Mouse (Mus musculus) lung, embryonic 16.5 days (tissue): Measurements from ENCODE around the gene Nupl1. TPM values are rescaled to one million over a fixed set of nuclear protein-coding genes. Genes with fewer than 3 reads are reported as not detected.

ENCODE experiments used
- ATAC-seq: fragments of 200-750 bp; cut with Nextera tagmentation; 2 replicates; pipeline ENCODE4 v1.8.0; 2017; ENCODE audit warnings: low read depth, mild to moderate bottlenecking, moderate library complexity
- H3K27ac ChIP-seq: fragments of 300-500 bp; sonication (generic); 2 replicates; pipeline ENCODE4 v1.5.1; 2014; ENCODE audit warnings: mild to moderate bottlenecking, control low read depth, low read length
- H3K27me3 ChIP-seq: fragments of 300-500 bp; sonication (generic); 2 replicates; pipeline ENCODE4 v1.6.1; 2014; ENCODE audit warnings: low read depth, low read length, mixed read lengths; ENCODE audit not compliant: control insufficient read depth, insufficient read depth
- H3K36me3 ChIP-seq: fragments of 300-500 bp; sonication (generic); 2 replicates; pipeline ENCODE4 v1.6.1; 2014; ENCODE audit warnings: low read length; ENCODE audit not compliant: control insufficient read depth, insufficient read depth
- H3K4me1 ChIP-seq: fragments of 300-500 bp; sonication (generic); replicated peaks from 2 replicates; pipeline ENCODE4 v1.6.1; 2014; ENCODE audit warnings: low read length, mixed read lengths; ENCODE audit not compliant: control insufficient read depth, insufficient read depth
- H3K4me2 ChIP-seq: fragments of 300-500 bp; sonication (generic); 2 replicates; pipeline ENCODE4 v1.6.1; 2014; ENCODE audit warnings: low read depth, low read length, control low read depth
- H3K4me3 ChIP-seq: fragments of 300-500 bp; sonication (generic); 2 replicates; pipeline ENCODE4 v1.5.1; 2014; ENCODE audit warnings: mild to moderate bottlenecking, low read length, control low read depth
- H3K9ac ChIP-seq: fragments of 300-500 bp; sonication (generic); 2 replicates; pipeline ENCODE4 v1.6.1; 2014; ENCODE audit warnings: low read length, control low read depth
- H3K9me3 ChIP-seq: fragments of 300-500 bp; sonication (generic); 2 replicates; pipeline ENCODE4 v1.6.1; 2016; ENCODE audit warnings: low read length; ENCODE audit not compliant: control insufficient read depth
- WGBS: fragments of 180-500 bp; shearing (Covaris S2); extraction: QIAGEN DNeasy Blood & Tissue Kit; methylation state at CpG from one replicate; pipeline ENCODE4 v1.1.7; 2014; 5-methylcytosine and 5-hydroxymethylcytosine counted together
- polyA plus RNA-seq: library from polyadenylated mRNA; unstranded; fragments of >200 nt; fragmentation: Nextera tagmentation; extraction: Ambion mirVana; gene quantifications from 2 replicates; pipeline ENCODE4 v1.2.1, GENCODE M21; 2015

The Nupl1 gene
- polyA plus RNA-seq, result not detected in 2 replicates

- under 1% methylated on average over 62 of the region's 62 CpGs for WGBS
- peak; percentile 100 for ATAC-seq
- peak within 1 kb of the TSS; percentile 90 for H3K27ac ChIP-seq
- peak within 1 kb of the TSS; percentile 84 for H3K4me2 ChIP-seq
- H3K9ac ChIP-seq, result peak within 1 kb of the TSS; percentile 99
- H3K36me3 ChIP-seq, result no peaks in the 10 kb centered on the region
- no peaks in the 10 kb centered on the region for H3K27me3 ChIP-seq
- no peaks in the 10 kb centered on the region for H3K9me3 ChIP-seq
- H3K4me3 ChIP-seq, result peak within 1 kb of the TSS; percentile 99
- H3K4me1 ChIP-seq, result peaks cover 10% of the 10 kb centered on the region
Measured at GRCm38 (mm10) chr14:60251281-60252003, at the start of gene Nupl1, which contains the start of gene Gm49336. Gene Nupl1 (minus strand): TSS chr14:60251431. Gene Gm49336 (minus strand): TSS chr14:60251507.

- Histone ChIP-seq H3K4me1 (no peaks in the 10 kb centered on the region; the same call in 1 of the 2 replicates), H3K27ac (no peak overlapping the region), H3K4me2 (no peak overlapping the region), H3K4me3 (no peak overlapping the region), H3K27me3 (no peaks in the 10 kb centered on the region), H3K9ac (no peak overlapping the region), H3K9me3 (no peaks in the 10 kb centered on the region), H3K36me3 (peaks cover 7% of the 10 kb centered on the region)
- no peak for ATAC-seq
- 63% methylated on average over 6 of the region's 6 CpGs for WGBS
Measured at GRCm38 (mm10) chr14:60301024-60301423, 49.8 kb upstream of the Nupl1 start.

- H3K27me3 ChIP-seq, result no peaks in the 10 kb centered on the region
- no peak for ATAC-seq
Measured at GRCm38 (mm10) chr14:60300224-60300991, 49.2 kb upstream of the Nupl1 start.

GRCm38 (mm10) chr14:60295531-60295930, 44.3 kb upstream of the Nupl1 start:
- Histone ChIP-seq H3K36me3 (peaks cover 10% of the 10 kb centered on the region), H3K4me3 (no peak overlapping the region), H3K27me3 (no peaks in the 10 kb centered on the region), H3K4me1 (no peaks in the 10 kb centered on the region; the same call in 1 of the 2 replicates), H3K9ac (no peak overlapping the region), H3K9me3 (no peaks in the 10 kb centered on the region), H3K4me2 (no peak overlapping the region), H3K27ac (no peak overlapping the region)
- 43% methylated on average over 1 of the region's 1 CpGs for WGBS
- peak; percentile 87 for ATAC-seq

More at GRCm38 (mm10) chr14:60300224-60300991, 49.2 kb upstream of the Nupl1 start:
- WGBS, result 70% methylated on average over 14 of the region's 14 CpGs
- H3K4me2 ChIP-seq, result no peak overlapping the region
- no peak overlapping the region for H3K4me3 ChIP-seq
- H3K36me3 ChIP-seq, result peaks cover 7% of the 10 kb centered on the region
- no peak overlapping the region for H3K9ac ChIP-seq
- no peaks in the 10 kb centered on the region for H3K9me3 ChIP-seq
- no peaks in the 10 kb centered on the region; the same call in 1 of the 2 replicates for H3K4me1 ChIP-seq
- no peak overlapping the region for H3K27ac ChIP-seq

- Histone ChIP-seq H3K27ac (no peak overlapping the region), H3K4me3 (no peak overlapping the region), H3K4me2 (no peak overlapping the region), H3K4me1 (no peaks in the 10 kb centered on the region; the same call in 1 of the 2 replicates), H3K36me3 (peaks cover 2% of the 10 kb centered on the region), H3K9ac (no peak overlapping the region), H3K9me3 (no peaks in the 10 kb centered on the region), H3K27me3 (no peaks in the 10 kb centered on the region)
- ATAC-seq, result no peak
- WGBS, result 83% methylated on average over 4 of the region's 4 CpGs
Measured at GRCm38 (mm10) chr14:60290363-60290762, 39.1 kb upstream of the Nupl1 start.

GRCm38 (mm10) chr14:60286194-60286863, 35.1 kb upstream of the Nupl1 start:
- no peaks in the 10 kb centered on the region for H3K27me3 ChIP-seq
- WGBS, result 84% methylated on average over 7 of the region's 7 CpGs
- H3K27ac ChIP-seq, result no peak overlapping the region
- H3K4me1 ChIP-seq, result no peaks in the 10 kb centered on the region
- ATAC-seq, result no peak
- no peak overlapping the region for H3K4me2 ChIP-seq
- peaks cover 9% of the 10 kb centered on the region for H3K36me3 ChIP-seq
- no peak overlapping the region for H3K4me3 ChIP-seq
- H3K9me3 ChIP-seq, result no peaks in the 10 kb centered on the region
- no peak overlapping the region for H3K9ac ChIP-seq

- no peaks in the 10 kb centered on the region for H3K36me3 ChIP-seq
- H3K27ac ChIP-seq, result no peak overlapping the region
- no peaks in the 10 kb centered on the region for H3K4me1 ChIP-seq
- H3K9ac ChIP-seq, result no peak overlapping the region
- peak; percentile 31; the same call in 1 of the 2 replicates for ATAC-seq
- no peak overlapping the region for H3K4me2 ChIP-seq
- no peaks in the 10 kb centered on the region for H3K9me3 ChIP-seq
- H3K4me3 ChIP-seq, result no peak overlapping the region
- 74% methylated on average over 7 of the region's 7 CpGs for WGBS
- no peaks in the 10 kb centered on the region for H3K27me3 ChIP-seq
Measured at GRCm38 (mm10) chr14:60275301-60276276, 24.4 kb upstream of the Nupl1 start.

- Histone ChIP-seq H3K9ac (no peak overlapping the region), H3K27me3 (no peaks in the 10 kb centered on the region), H3K4me1 (no peaks in the 10 kb centered on the region), H3K4me2 (no peak overlapping the region), H3K27ac (no peak overlapping the region), H3K4me3 (no peak overlapping the region), H3K9me3 (no peaks in the 10 kb centered on the region), H3K36me3 (no peaks in the 10 kb centered on the region)
- WGBS, result 73% methylated on average over 6 of the region's 6 CpGs
- ATAC-seq, result no peak
Measured at GRCm38 (mm10) chr14:60273346-60273745, 22.1 kb upstream of the Nupl1 start.
